Mouse (Mus musculus): Measurements from ENCODE around the gene Dapk2. TPM values are rescaled to one million over a fixed set of nuclear protein-coding genes. Genes with fewer than 3 reads are reported as not detected.

The Dapk2 gene
- total and polyA plus RNA-seq, 3 experiments, result 5.6 to 5.8 (median 5.8) TPM

- Histone ChIP-seq H3K27me3 (ENCODE audit: control insufficient read depth, insufficient read depth, low read length) (no peaks in the 10 kb centered on the region), H3K27ac (no peak overlapping the region), H3K4me1 (ENCODE audit: control insufficient read depth, insufficient read depth, low read length) (no peaks in the 10 kb centered on the region), H3K79me2 (replicated peaks; ENCODE audit: control insufficient read depth, insufficient read depth, low read length) (no peaks in the 10 kb centered on the region), H3K4me3 (no peak overlapping the region), H3K36me3 (ENCODE audit: control insufficient read depth, insufficient read depth, low read length) (no peaks in the 10 kb centered on the region), H3K9ac (ENCODE audit: low read depth, low read length) (no peak overlapping the region)
- WGBS, result 88% methylated on average over 5 of the region's 5 CpGs
- no peak for TF ChIP-seq EP300 (IDR thresholded peaks at IDR 0.05; ENCODE audit: insufficient read depth, low read depth, low read length)
- no peak for TF ChIP-seq CTCF (IDR thresholded peaks at IDR 0.05)
- TF ChIP-seq POLR2A (IDR thresholded peaks at IDR 0.05; ENCODE audit: insufficient read depth, low read depth, low read length), result no peak
- intact Hi-C loops (cut with DNase I), result no loop called here
- no peak for DNase-seq
Measured at GRCm38 (mm10) chr9:66225737-66226485, 67.9 kb downstream of the Dapk2 start.

GRCm38 (mm10) chr9:66228456-66229151, 70.6 kb downstream of the Dapk2 start:
- intact Hi-C loops (cut with DNase I), result no loop called here
- Histone ChIP-seq H3K27ac (no peak overlapping the region), H3K9ac (ENCODE audit: low read depth, low read length) (no peak overlapping the region), H3K79me2 (replicated peaks; ENCODE audit: control insufficient read depth, insufficient read depth, low read length) (no peaks in the 10 kb centered on the region), H3K36me3 (ENCODE audit: control insufficient read depth, insufficient read depth, low read length) (no peaks in the 10 kb centered on the region), H3K4me1 (ENCODE audit: control insufficient read depth, insufficient read depth, low read length) (peaks cover 2% of the 10 kb centered on the region; the same call in 1 of the 2 replicates), H3K4me3 (no peak overlapping the region), H3K27me3 (ENCODE audit: control insufficient read depth, insufficient read depth, low read length) (no peaks in the 10 kb centered on the region)
- WGBS, result 58% methylated on average over 2 of the region's 2 CpGs
- DNase-seq, result no peak
- TF ChIP-seq EP300 (IDR thresholded peaks at IDR 0.05; ENCODE audit: insufficient read depth, low read depth, low read length) (no peak), POLR2A (IDR thresholded peaks at IDR 0.05; ENCODE audit: insufficient read depth, low read depth, low read length) (no peak), CTCF (IDR thresholded peaks at IDR 0.05) (no peak)

DNA sequence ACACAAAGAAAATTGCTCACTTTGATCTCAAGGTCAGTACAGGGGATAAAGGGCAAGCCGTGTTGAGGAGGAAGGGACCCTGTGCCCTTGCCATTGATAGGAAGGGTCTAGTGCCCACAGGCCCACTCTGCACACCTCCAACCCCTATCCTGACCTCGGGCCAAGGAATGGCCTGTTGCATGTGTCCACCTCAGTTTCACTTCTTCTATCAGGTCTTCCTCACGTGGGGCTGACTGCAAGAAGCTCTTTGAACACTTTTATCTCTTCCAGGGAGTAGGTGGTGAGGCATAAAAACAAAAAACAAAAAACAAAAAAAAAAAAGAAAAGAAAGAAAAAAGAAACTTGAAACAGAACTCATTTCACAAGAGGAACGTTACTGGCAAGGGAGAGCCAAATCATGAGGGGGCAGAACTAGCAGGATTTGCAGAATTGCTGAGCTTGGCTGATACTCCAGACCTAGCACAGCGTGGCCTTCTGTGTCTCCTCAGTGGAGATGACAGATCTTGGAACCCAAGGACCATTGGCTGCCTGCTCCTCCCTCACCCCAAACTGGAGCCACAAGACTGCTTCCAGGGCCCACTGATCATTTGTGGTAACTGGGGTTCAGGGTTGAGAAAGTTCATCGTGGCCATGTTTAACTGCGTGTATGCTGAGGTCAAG, 73.9 kb downstream of the Dapk2 start:
- TF ChIP-seq EP300 (IDR thresholded peaks at IDR 0.05; ENCODE audit: insufficient read depth, low read depth, low read length), result no peak
- no peak for TF ChIP-seq CTCF (IDR thresholded peaks at IDR 0.05)
- TF ChIP-seq POLR2A (IDR thresholded peaks at IDR 0.05; ENCODE audit: insufficient read depth, low read depth, low read length), result no peak
- intact Hi-C loops (cut with DNase I), result no loop called here
- Histone ChIP-seq H3K4me3 (no peak overlapping the region), H3K9ac (ENCODE audit: low read depth, low read length) (no peak overlapping the region), H3K27me3 (ENCODE audit: control insufficient read depth, insufficient read depth, low read length) (no peaks in the 10 kb centered on the region), H3K4me1 (ENCODE audit: control insufficient read depth, insufficient read depth, low read length) (peaks cover 2% of the 10 kb centered on the region; the same call in 1 of the 2 replicates), H3K27ac (no peak overlapping the region), H3K79me2 (replicated peaks; ENCODE audit: control insufficient read depth, insufficient read depth, low read length) (no peaks in the 10 kb centered on the region), H3K36me3 (ENCODE audit: control insufficient read depth, insufficient read depth, low read length) (no peaks in the 10 kb centered on the region)
- WGBS, result 78% methylated on average over 7 of the region's 7 CpGs
- peak in 1 of 2 experiments; percentile 52 for DNase-seq

GRCm38 (mm10) chr9:66236615-66237014, 78.6 kb downstream of the Dapk2 start:
- Histone ChIP-seq H3K9ac (ENCODE audit: low read depth, low read length) (no peak overlapping the region), H3K4me3 (no peak overlapping the region), H3K79me2 (replicated peaks; ENCODE audit: control insufficient read depth, insufficient read depth, low read length) (no peaks in the 10 kb centered on the region), H3K36me3 (ENCODE audit: control insufficient read depth, insufficient read depth, low read length) (no peaks in the 10 kb centered on the region), H3K27me3 (ENCODE audit: control insufficient read depth, insufficient read depth, low read length) (no peaks in the 10 kb centered on the region), H3K4me1 (ENCODE audit: control insufficient read depth, insufficient read depth, low read length) (peaks cover 18% of the 10 kb centered on the region), H3K27ac (no peak overlapping the region)
- no peak for DNase-seq
- intact Hi-C loops (cut with DNase I), result no loop called here
- WGBS, result 76% methylated on average over 2 of the region's 2 CpGs
- TF ChIP-seq EP300 (IDR thresholded peaks at IDR 0.05; ENCODE audit: insufficient read depth, low read depth, low read length) (no peak), POLR2A (IDR thresholded peaks at IDR 0.05; ENCODE audit: insufficient read depth, low read depth, low read length) (no peak), CTCF (IDR thresholded peaks at IDR 0.05) (no peak)

DNA sequence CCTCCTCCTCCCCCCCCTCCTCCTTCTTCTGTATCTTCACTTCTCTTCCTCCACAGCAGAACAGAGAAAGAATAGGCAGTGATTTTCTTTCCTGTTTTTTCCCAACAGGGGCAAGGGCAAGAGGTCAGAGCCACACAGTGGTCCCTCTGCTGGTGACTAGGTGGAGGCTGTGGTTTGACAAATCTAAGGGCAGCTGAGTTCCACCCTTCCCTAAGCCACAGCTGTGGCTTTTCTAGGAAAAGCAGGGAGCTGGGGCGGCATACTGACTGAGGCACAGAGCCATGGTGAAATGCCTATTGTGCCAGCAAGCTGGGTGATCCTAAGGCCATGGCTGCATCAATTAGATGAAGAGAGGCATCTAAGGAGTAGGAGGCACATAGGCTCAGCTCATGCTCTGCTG, 79.7 kb downstream of the Dapk2 start:
- TF ChIP-seq POLR2A (IDR thresholded peaks at IDR 0.05; ENCODE audit: insufficient read depth, low read depth, low read length) (no peak), CTCF (IDR thresholded peaks at IDR 0.05) (peak; percentile 40)
- DNase-seq, result no peak
- H3K9ac ChIP-seq (ENCODE audit: low read depth, low read length), result no peak overlapping the region
- H3K4me1 ChIP-seq (ENCODE audit: control insufficient read depth, insufficient read depth, low read length), result peaks cover 16% of the 10 kb centered on the region
- H3K36me3 ChIP-seq (ENCODE audit: control insufficient read depth, insufficient read depth, low read length), result no peaks in the 10 kb centered on the region
- no peak overlapping the region for H3K27ac ChIP-seq
- 72% methylated on average over 1 of the region's 1 CpGs for WGBS
- no peaks in the 10 kb centered on the region for H3K27me3 ChIP-seq (ENCODE audit: control insufficient read depth, insufficient read depth, low read length)
- no peaks in the 10 kb centered on the region for H3K79me2 ChIP-seq (replicated peaks; ENCODE audit: control insufficient read depth, insufficient read depth, low read length)
- intact Hi-C loops (cut with DNase I), result loop anchor here (2.0 kb wide), 1 partner anchor 79 kb away; the partner anchor contains the start of gene Dapk2
- no peak overlapping the region for H3K4me3 ChIP-seq
